Mouse (Mus musculus): ENCODE results near the gene Man1a.

The Man1a gene

GRCm38 (mm10) chr10:54061159-54061558, 15.2 kb downstream of the Man1a start:
- no peak for DNase-seq (ENCODE audit: low spot score in 2 of 2)

GRCm38 (mm10) chr10:54060587-54060986, 15.8 kb downstream of the Man1a start:
- DNase-seq (ENCODE audit: low spot score in 2 of 2), result no peak

- DNase-seq (ENCODE audit: low spot score in 2 of 2), result no peak
Measured at GRCm38 (mm10) chr10:54059679-54060249, 16.6 kb downstream of the Man1a start.

- no peak for DNase-seq (ENCODE audit: low spot score in 2 of 2)
Measured at GRCm38 (mm10) chr10:54059092-54059496, 17.3 kb downstream of the Man1a start.

- no peak for DNase-seq (ENCODE audit: low spot score in 2 of 2)
Measured at GRCm38 (mm10) chr10:54058657-54059056, 17.8 kb downstream of the Man1a start.

GRCm38 (mm10) chr10:54054188-54054587, 22.2 kb downstream of the Man1a start:
- DNase-seq (ENCODE audit: low spot score in 2 of 2), result no peak

GRCm38 (mm10) chr10:54047885-54048284, 28.5 kb downstream of the Man1a start:
- no peak for DNase-seq (ENCODE audit: low spot score in 2 of 2)

- no peak for DNase-seq (ENCODE audit: low spot score in 2 of 2)
Measured at GRCm38 (mm10) chr10:54043358-54043757, 33.1 kb downstream of the Man1a start.

- no peak for DNase-seq (ENCODE audit: low spot score in 2 of 2)
Measured at GRCm38 (mm10) chr10:54042212-54042840, 34.1 kb downstream of the Man1a start.

- DNase-seq (ENCODE audit: low spot score in 2 of 2), result peak; percentile 24 to 27
Measured at GRCm38 (mm10) chr10:54040261-54041165, 35.9 kb downstream of the Man1a start.

- no peak for DNase-seq (ENCODE audit: low spot score in 2 of 2)
Measured at GRCm38 (mm10) chr10:54039754-54040153, 36.7 kb downstream of the Man1a start.

GRCm38 (mm10) chr10:54038734-54039133, 37.7 kb downstream of the Man1a start:
- DNase-seq (ENCODE audit: low spot score in 2 of 2), result no peak

GRCm38 (mm10) chr10:54038180-54038579, 38.2 kb downstream of the Man1a start:
- DNase-seq (ENCODE audit: low spot score in 2 of 2), result no peak

GRCm38 (mm10) chr10:54037348-54038010, 38.9 kb downstream of the Man1a start:
- DNase-seq (ENCODE audit: low spot score in 2 of 2), result no peak

GRCm38 (mm10) chr10:54035586-54035985, 40.8 kb downstream of the Man1a start:
- no peak for DNase-seq (ENCODE audit: low spot score in 2 of 2)

GRCm38 (mm10) chr10:54034779-54035178, 41.6 kb downstream of the Man1a start:
- DNase-seq (ENCODE audit: low spot score in 2 of 2), result no peak

- DNase-seq (ENCODE audit: low spot score in 2 of 2), result no peak
Measured at GRCm38 (mm10) chr10:54032316-54033092, 43.9 kb downstream of the Man1a start.

- DNase-seq (ENCODE audit: low spot score in 2 of 2), result no peak
Measured at GRCm38 (mm10) chr10:54028866-54029265, 47.5 kb downstream of the Man1a start.

GRCm38 (mm10) chr10:54026738-54027427, 49.5 kb downstream of the Man1a start:
- no peak for DNase-seq (ENCODE audit: low spot score in 2 of 2)

- no peak for DNase-seq (ENCODE audit: low spot score in 2 of 2)
Measured at GRCm38 (mm10) chr10:54026101-54026500, 50.3 kb downstream of the Man1a start.

All from frontal cortex, postnatal 14 days (tissue).